Mouse (Mus musculus) forebrain, embryonic 13.5 days (tissue): ENCODE measurements around the gene Phactr1. TPM values are rescaled to one million over a fixed set of nuclear protein-coding genes. Genes with fewer than 3 reads are reported as not detected.

ENCODE experiments used
- ATAC-seq: fragments of 200-750 bp; cut with Nextera tagmentation; 2 replicates; pipeline ENCODE4 v1.8.0; 2017
- H3K27ac ChIP-seq: fragments of 300-500 bp; sonication (generic); 2 replicates; pipeline ENCODE4 v1.5.1; 2015; ENCODE audit warnings: inconsistent platforms, mild to moderate bottlenecking, moderate library complexity
- H3K27me3 ChIP-seq: fragments of 300-500 bp; sonication (generic); 2 replicates; pipeline ENCODE4 v1.6.1; 2015; ENCODE audit warnings: mild to moderate bottlenecking, inconsistent platforms
- H3K36me3 ChIP-seq: fragments of 300-500 bp; sonication (generic); 2 replicates; pipeline ENCODE4 v1.6.1; 2015; ENCODE audit warnings: mild to moderate bottlenecking, inconsistent platforms; ENCODE audit not compliant: poor library complexity, severe bottlenecking
- H3K4me1 ChIP-seq: fragments of 300-500 bp; sonication (generic); 2 replicates; pipeline ENCODE4 v1.6.1; 2015; ENCODE audit warnings: inconsistent platforms
- H3K4me2 ChIP-seq: fragments of 300-500 bp; sonication (generic); 2 replicates; pipeline ENCODE4 v1.6.1; 2015; ENCODE audit warnings: inconsistent platforms, mild to moderate bottlenecking, moderate library complexity
- H3K4me3 ChIP-seq: fragments of 300-500 bp; sonication (generic); 2 replicates; pipeline ENCODE4 v1.5.1; 2015; ENCODE audit warnings: mild to moderate bottlenecking, inconsistent platforms
- H3K9ac ChIP-seq: fragments of 300-500 bp; sonication (generic); 2 replicates; pipeline ENCODE4 v1.6.1; 2015; ENCODE audit warnings: mild to moderate bottlenecking, inconsistent platforms
- H3K9me3 ChIP-seq: fragments of 300-500 bp; sonication (generic); replicated peaks from 2 replicates; pipeline ENCODE4 v1.6.1; 2016; ENCODE audit warnings: inconsistent platforms
- WGBS: fragments of 180-500 bp; shearing (Covaris S2); methylation state at CpG from one replicate; pipeline ENCODE4 v1.1.7; 2015; 5-methylcytosine and 5-hydroxymethylcytosine counted together
- polyA plus RNA-seq: library from polyadenylated mRNA; unstranded; fragments of >200 nt; fragmentation: Nextera tagmentation; extraction: Ambion mirVana; gene quantifications from 2 replicates; pipeline ENCODE4 v1.2.1, GENCODE M21; 2015

The Phactr1 gene
- polyA plus RNA-seq, 1 experiment from 2014 or later: 34.4 TPM

GRCm38 (mm10) chr13:43015768-43016167 lies 335.3 kb downstream of the Phactr1 start:
- 0 out of 2 replicates have a peak, but pooled peaks cover 4% of the 10 kb centered on the region for H3K9me3 ChIP-seq
- WGBS: 18% methylated on average over 6 of the region's 6 CpGs
- no peak overlapping the region for H3K4me2 ChIP-seq
- no peaks in the 10 kb centered on the region for H3K36me3 ChIP-seq
- no peak overlapping the region for H3K4me3 ChIP-seq
- peaks cover 33% of the 10 kb centered on the region for H3K4me1 ChIP-seq
- ATAC-seq: no peak
- no peaks in the 10 kb centered on the region for H3K27me3 ChIP-seq
- H3K27ac ChIP-seq: no peak overlapping the region; the same call in 1 of the 2 replicates
- no peak overlapping the region for H3K9ac ChIP-seq

GRCm38 (mm10) chr13:43018863-43019262 lies 338.4 kb downstream of the Phactr1 start:
- H3K9me3 ChIP-seq: no peaks in the 10 kb centered on the region
- no peaks in the 10 kb centered on the region for H3K36me3 ChIP-seq
- no peak for ATAC-seq
- peaks cover 23% of the 10 kb centered on the region for H3K4me1 ChIP-seq
- H3K27ac ChIP-seq: no peak overlapping the region
- no peaks in the 10 kb centered on the region for H3K27me3 ChIP-seq
- H3K4me2 ChIP-seq: no peak overlapping the region
- H3K9ac ChIP-seq: no peak overlapping the region
- H3K4me3 ChIP-seq: no peak overlapping the region
- 64% methylated on average over 5 of the region's 5 CpGs for WGBS

- H3K4me3 ChIP-seq: no peak overlapping the region
- H3K4me1 ChIP-seq: peaks cover 15% of the 10 kb centered on the region; the same call in 1 of the 2 replicates
- no peaks in the 10 kb centered on the region for H3K9me3 ChIP-seq
- H3K9ac ChIP-seq: no peak overlapping the region
- H3K27me3 ChIP-seq: no peaks in the 10 kb centered on the region
- no peak for ATAC-seq
- no peak overlapping the region for H3K27ac ChIP-seq
- H3K36me3 ChIP-seq: no peaks in the 10 kb centered on the region
- H3K4me2 ChIP-seq: no peak overlapping the region
- 86% methylated on average over 6 of the region's 6 CpGs for WGBS
Measured at GRCm38 (mm10) chr13:43021031-43021430, 340.6 kb downstream of the Phactr1 start.

- Histone ChIP-seq H3K9me3 (no peaks in the 10 kb centered on the region), H3K4me3 (no peak overlapping the region), H3K4me1 (peaks cover 9% of the 10 kb centered on the region; the same call in 1 of the 2 replicates), H3K36me3 (no peaks in the 10 kb centered on the region), H3K27me3 (no peaks in the 10 kb centered on the region), H3K27ac (no peak overlapping the region), H3K4me2 (no peak overlapping the region), H3K9ac (no peak overlapping the region)
- WGBS: 92% methylated on average over 5 of the region's 5 CpGs
- ATAC-seq: no peak
Measured at GRCm38 (mm10) chr13:43023005-43023404, 342.6 kb downstream of the Phactr1 start.

- Histone ChIP-seq H3K27me3 (no peaks in the 10 kb centered on the region), H3K9ac (no peak overlapping the region), H3K36me3 (no peaks in the 10 kb centered on the region), H3K9me3 (peaks cover 2% of the 10 kb centered on the region; the same call in 1 of the 2 replicates), H3K4me3 (no peak overlapping the region), H3K4me1 (no peaks in the 10 kb centered on the region), H3K4me2 (no peak overlapping the region), H3K27ac (no peak overlapping the region)
- ATAC-seq: no peak
- WGBS: 9% methylated on average over 1 of the region's 1 CpGs
Measured at GRCm38 (mm10) chr13:43027568-43027967, 347.1 kb downstream of the Phactr1 start.

- H3K9ac ChIP-seq: no peak overlapping the region
- no peaks in the 10 kb centered on the region for H3K4me1 ChIP-seq
- 88% methylated on average over 2 of the region's 2 CpGs for WGBS
- H3K36me3 ChIP-seq: no peaks in the 10 kb centered on the region
- H3K4me3 ChIP-seq: no peak overlapping the region
- no peaks in the 10 kb centered on the region for H3K27me3 ChIP-seq
- H3K4me2 ChIP-seq: no peak overlapping the region
- H3K27ac ChIP-seq: no peak overlapping the region
- H3K9me3 ChIP-seq: peaks cover 3% of the 10 kb centered on the region; the same call in 1 of the 2 replicates
- ATAC-seq: no peak
Measured at GRCm38 (mm10) chr13:43030222-43030621, 349.8 kb downstream of the Phactr1 start.

- H3K4me3 ChIP-seq: no peak overlapping the region
- H3K27ac ChIP-seq: no peak overlapping the region
- 98% methylated on average over 3 of the region's 3 CpGs for WGBS
- ATAC-seq: no peak
- H3K9me3 ChIP-seq: peaks cover 3% of the 10 kb centered on the region; the same call in 1 of the 2 replicates
- no peaks in the 10 kb centered on the region for H3K36me3 ChIP-seq
- H3K9ac ChIP-seq: no peak overlapping the region
- no peaks in the 10 kb centered on the region for H3K27me3 ChIP-seq
- no peaks in the 10 kb centered on the region for H3K4me1 ChIP-seq
- H3K4me2 ChIP-seq: no peak overlapping the region
Measured at GRCm38 (mm10) chr13:43032451-43032850, 352.0 kb downstream of the Phactr1 start.

GRCm38 (mm10) chr13:43036510-43036909 lies 356.1 kb downstream of the Phactr1 start:
- H3K9ac ChIP-seq: no peak overlapping the region
- H3K4me3 ChIP-seq: no peak overlapping the region
- H3K4me1 ChIP-seq: no peaks in the 10 kb centered on the region
- no peak overlapping the region for H3K27ac ChIP-seq
- 70% methylated on average over 6 of the region's 6 CpGs for WGBS
- H3K9me3 ChIP-seq: peaks cover 3% of the 10 kb centered on the region; the same call in 1 of the 2 replicates
- H3K4me2 ChIP-seq: no peak overlapping the region
- H3K27me3 ChIP-seq: no peaks in the 10 kb centered on the region
- ATAC-seq: no peak
- no peaks in the 10 kb centered on the region for H3K36me3 ChIP-seq

GRCm38 (mm10) chr13:43042766-43043165 lies 362.3 kb downstream of the Phactr1 start:
- no peaks in the 10 kb centered on the region for H3K4me1 ChIP-seq
- H3K9me3 ChIP-seq: no peaks in the 10 kb centered on the region
- H3K9ac ChIP-seq: no peak overlapping the region
- WGBS: 84% methylated on average over 4 of the region's 4 CpGs
- H3K27me3 ChIP-seq: no peaks in the 10 kb centered on the region
- no peak overlapping the region for H3K27ac ChIP-seq
- ATAC-seq: no peak
- H3K4me3 ChIP-seq: no peak overlapping the region
- H3K4me2 ChIP-seq: no peak overlapping the region
- H3K36me3 ChIP-seq: no peaks in the 10 kb centered on the region

- WGBS: 83% methylated on average over 3 of the region's 3 CpGs
- Histone ChIP-seq H3K9me3 (no peaks in the 10 kb centered on the region), H3K4me3 (no peak overlapping the region), H3K9ac (no peak overlapping the region), H3K4me1 (no peaks in the 10 kb centered on the region), H3K36me3 (no peaks in the 10 kb centered on the region), H3K27ac (no peak overlapping the region), H3K27me3 (no peaks in the 10 kb centered on the region), H3K4me2 (no peak overlapping the region)
- ATAC-seq: no peak
Measured at GRCm38 (mm10) chr13:43048553-43048952, 368.1 kb downstream of the Phactr1 start.

GRCm38 (mm10) chr13:43053201-43053600 lies 372.8 kb downstream of the Phactr1 start:
- no peak for ATAC-seq
- WGBS: 96% methylated on average over 1 of the region's 1 CpGs
- H3K9ac ChIP-seq: no peak overlapping the region

GRCm38 (mm10) chr13:43055136-43055535 lies 374.7 kb downstream of the Phactr1 start:
- WGBS: 37% methylated on average over 6 of the region's 6 CpGs
- Histone ChIP-seq H3K27ac (no peak overlapping the region), H3K9ac (no peak overlapping the region), H3K4me2 (no peak overlapping the region), H3K4me1 (no peaks in the 10 kb centered on the region), H3K9me3 (no peaks in the 10 kb centered on the region), H3K27me3 (no peaks in the 10 kb centered on the region), H3K4me3 (no peak overlapping the region), H3K36me3 (0 out of 2 replicates have a peak, but pooled peaks cover 7% of the 10 kb centered on the region)
- no peak for ATAC-seq

More at GRCm38 (mm10) chr13:43053201-43053600, 372.8 kb downstream of the Phactr1 start:
- Histone ChIP-seq H3K4me1 (no peaks in the 10 kb centered on the region), H3K27ac (no peak overlapping the region), H3K4me2 (no peak overlapping the region), H3K27me3 (no peaks in the 10 kb centered on the region), H3K36me3 (0 out of 2 replicates have a peak, but pooled peaks cover 5% of the 10 kb centered on the region), H3K4me3 (no peak overlapping the region), H3K9me3 (no peaks in the 10 kb centered on the region)

- H3K4me1 ChIP-seq: no peaks in the 10 kb centered on the region
- H3K36me3 ChIP-seq: 0 out of 2 replicates have a peak, but pooled peaks cover 7% of the 10 kb centered on the region
- H3K9ac ChIP-seq: no peak overlapping the region
- H3K27ac ChIP-seq: no peak overlapping the region
- H3K27me3 ChIP-seq: no peaks in the 10 kb centered on the region
- ATAC-seq: no peak
- 86% methylated on average over 2 of the region's 2 CpGs for WGBS
- no peak overlapping the region for H3K4me3 ChIP-seq
- no peak overlapping the region for H3K4me2 ChIP-seq
- no peaks in the 10 kb centered on the region for H3K9me3 ChIP-seq
Measured at GRCm38 (mm10) chr13:43057104-43057503, 376.7 kb downstream of the Phactr1 start.
